Mouse (Mus musculus): ENCODE results near the gene Macrod1.

Macrod1 gene

GRCm38 (mm10) chr19:7200427-7200826, 143.8 kb downstream of the Macrod1 start:
- DNase-seq (ENCODE audit: low spot score) = no peak

GRCm38 (mm10) chr19:7204898-7205297, 148.3 kb downstream of the Macrod1 start:
- no peak for DNase-seq (ENCODE audit: low spot score)

- no peak for DNase-seq (ENCODE audit: low spot score)
These were observed 148.7 kb downstream of the Macrod1 start for GRCm38 (mm10) chr19:7205326-7205725.

GRCm38 (mm10) chr19:7205753-7206736, 149.4 kb downstream of the Macrod1 start, which contains the start of gene Otub1:
Otub1 (minus strand) TSS chr19:7206316.
- DNase-seq (ENCODE audit: low spot score) = peak; percentile 93

GRCm38 (mm10) chr19:7209907-7210646, 153.5 kb downstream of the Macrod1 start:
- DNase-seq (ENCODE audit: low spot score) = no peak

GRCm38 (mm10) chr19:7212216-7212615, 155.6 kb downstream of the Macrod1 start:
- no peak for DNase-seq (ENCODE audit: low spot score)

- no peak for DNase-seq (ENCODE audit: low spot score)
These were observed 156.4 kb downstream of the Macrod1 start for GRCm38 (mm10) chr19:7213010-7213409.

GRCm38 (mm10) chr19:7214484-7214883, 157.9 kb downstream of the Macrod1 start:
- DNase-seq (ENCODE audit: low spot score) = no peak

GRCm38 (mm10) chr19:7217162-7217925, 160.7 kb downstream of the Macrod1 start, which contains the start of gene Cox8a:
Cox8a (minus strand) TSS chr19:7217616.
- DNase-seq (ENCODE audit: low spot score) = peak; percentile 96

- no peak for DNase-seq (ENCODE audit: low spot score)
These were observed 161.3 kb downstream of the Macrod1 start for GRCm38 (mm10) chr19:7217926-7218267.

GRCm38 (mm10) chr19:7218753-7219152, 162.1 kb downstream of the Macrod1 start:
- no peak for DNase-seq (ENCODE audit: low spot score)

- no peak for DNase-seq (ENCODE audit: low spot score)
These were observed 165.6 kb downstream of the Macrod1 start for GRCm38 (mm10) chr19:7222196-7222595.

GRCm38 (mm10) chr19:7223488-7223887, 166.9 kb downstream of the Macrod1 start:
- no peak for DNase-seq (ENCODE audit: low spot score)

- no peak for DNase-seq (ENCODE audit: low spot score)
These were observed 167.6 kb downstream of the Macrod1 start for GRCm38 (mm10) chr19:7224253-7224652.

- DNase-seq (ENCODE audit: low spot score) = no peak
These were observed 168.6 kb downstream of the Macrod1 start for GRCm38 (mm10) chr19:7225096-7225690.

GRCm38 (mm10) chr19:7226511-7226914, 169.9 kb downstream of the Macrod1 start:
- no peak for DNase-seq (ENCODE audit: low spot score)

- DNase-seq (ENCODE audit: low spot score) = peak; percentile 66
These were observed 178.1 kb downstream of the Macrod1 start for GRCm38 (mm10) chr19:7234537-7235221.

- DNase-seq (ENCODE audit: low spot score) = no peak
These were observed 178.9 kb downstream of the Macrod1 start for GRCm38 (mm10) chr19:7235461-7235860.

GRCm38 (mm10) chr19:7236011-7236410, 179.4 kb downstream of the Macrod1 start:
- DNase-seq (ENCODE audit: low spot score) = no peak

- DNase-seq (ENCODE audit: low spot score) = no peak
These were observed 180.1 kb downstream of the Macrod1 start for GRCm38 (mm10) chr19:7236742-7237141.

GRCm38 (mm10) chr19:7239574-7239973, 183.0 kb downstream of the Macrod1 start:
- no peak for DNase-seq (ENCODE audit: low spot score)
